Mouse (Mus musculus): ENCODE results near the gene Pla2g6. TPM values are rescaled to one million over a fixed set of nuclear protein-coding genes. Genes with fewer than 3 reads are reported as not detected.
A peak's percentile ranks its signal among the peaks of the same experiment; 100 is the strongest.

The Pla2g6 gene
- polyA plus RNA-seq, 1 experiment from 2014 or later, result 22.4 TPM

DNA sequence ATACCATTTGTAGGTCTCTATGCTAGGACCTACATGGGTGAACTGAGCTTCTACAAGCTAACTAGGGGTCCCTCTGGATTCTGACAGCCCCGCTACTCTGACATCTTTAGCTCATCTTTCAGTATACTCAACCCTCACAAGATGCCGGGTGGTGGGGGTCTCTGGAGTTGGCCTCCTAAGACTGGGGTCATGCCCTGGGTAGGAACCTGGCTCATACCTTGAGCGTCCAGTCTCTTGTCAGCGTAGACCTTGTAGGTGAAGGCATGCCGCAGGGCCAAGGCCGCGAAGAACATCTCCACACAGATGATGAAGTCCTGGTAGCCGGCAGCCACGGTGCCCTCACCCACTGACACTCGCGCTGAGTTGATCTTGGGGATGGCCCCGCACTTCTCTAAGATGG is 36.9 kb upstream of the Pla2g6 start:
- H3K4me3 ChIP-seq (ENCODE audit: low read length), result no peak overlapping the region
- ATAC-seq (ENCODE audit: low read depth), result no peak
- 96% methylated on average over 12 of the region's 12 CpGs for WGBS
- H3K27me3 ChIP-seq (ENCODE audit: control insufficient read depth, insufficient read depth, low read depth, low read length), result no peaks in the 10 kb centered on the region
- H3K4me1 ChIP-seq (replicated peaks; ENCODE audit: control insufficient read depth, insufficient read depth, low read length), result peaks cover 43% of the 10 kb centered on the region
- H3K9me3 ChIP-seq (ENCODE audit: control insufficient read depth, low read length), result no peaks in the 10 kb centered on the region
- H3K36me3 ChIP-seq (ENCODE audit: control insufficient read depth, insufficient read depth, low read length), result peaks cover 24% of the 10 kb centered on the region
- no peak overlapping the region for H3K4me2 ChIP-seq (ENCODE audit: low read depth, low read length)
- H3K27ac ChIP-seq (ENCODE audit: low read length), result no peak overlapping the region
- no peak overlapping the region for H3K9ac ChIP-seq (ENCODE audit: low read length)

DNA sequence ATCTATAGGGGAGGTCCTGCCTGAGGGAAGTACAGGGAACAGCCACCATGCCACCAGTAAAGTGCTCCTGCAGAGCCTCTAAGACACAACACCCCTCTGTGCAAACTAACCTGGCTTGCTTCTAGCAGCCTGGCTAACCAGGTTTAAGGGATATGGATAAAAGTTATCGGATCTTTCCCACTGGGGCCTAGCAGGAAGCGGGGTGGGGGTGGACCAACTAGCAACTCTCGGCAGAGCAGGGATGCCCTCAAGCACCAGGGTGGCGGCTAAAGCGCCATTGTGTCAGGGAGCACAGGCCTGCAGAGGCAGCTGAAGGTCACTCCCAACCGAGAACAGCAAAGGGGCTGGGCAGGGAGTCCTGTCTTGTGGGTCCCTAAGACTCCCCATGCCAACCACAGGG is 35.9 kb upstream of the Pla2g6 start:
- peaks cover 43% of the 10 kb centered on the region for H3K4me1 ChIP-seq (replicated peaks; ENCODE audit: control insufficient read depth, insufficient read depth, low read length)
- no peak overlapping the region for H3K27ac ChIP-seq (ENCODE audit: low read length)
- H3K9ac ChIP-seq (ENCODE audit: low read length), result no peak overlapping the region
- H3K4me3 ChIP-seq (ENCODE audit: low read length), result no peak overlapping the region
- WGBS, result 68% methylated on average over 6 of the region's 6 CpGs
- no peaks in the 10 kb centered on the region for H3K27me3 ChIP-seq (ENCODE audit: control insufficient read depth, insufficient read depth, low read depth, low read length)
- H3K9me3 ChIP-seq (ENCODE audit: control insufficient read depth, low read length), result no peaks in the 10 kb centered on the region
- no peak overlapping the region for H3K4me2 ChIP-seq (ENCODE audit: low read depth, low read length)
- peaks cover 24% of the 10 kb centered on the region for H3K36me3 ChIP-seq (ENCODE audit: control insufficient read depth, insufficient read depth, low read length)
- ATAC-seq (ENCODE audit: low read depth), result no peak

DNA sequence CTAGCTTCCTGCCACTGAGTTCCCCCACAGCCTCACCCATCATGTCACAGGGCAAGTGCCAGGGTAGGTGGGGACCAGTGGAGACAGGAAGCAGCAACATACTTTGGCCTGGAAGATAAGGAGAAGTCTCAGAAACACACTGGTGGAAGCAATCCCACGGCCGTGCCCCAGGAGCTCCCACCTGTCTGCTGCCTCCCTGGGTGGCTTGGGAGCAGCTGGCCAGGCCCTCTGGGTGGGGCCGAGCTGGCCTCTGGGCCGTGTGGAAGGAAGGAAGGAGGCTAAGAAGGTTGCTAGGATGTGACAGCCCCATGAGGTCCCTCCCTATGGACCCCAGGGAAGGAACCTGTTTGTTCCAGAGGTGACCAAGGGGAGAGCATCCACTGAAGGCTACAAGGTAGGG is 32.8 kb upstream of the Pla2g6 start:
- Histone ChIP-seq H3K4me3 (ENCODE audit: low read length) (no peak overlapping the region), H3K4me2 (ENCODE audit: low read depth, low read length) (no peak overlapping the region), H3K9me3 (ENCODE audit: control insufficient read depth, low read length) (no peaks in the 10 kb centered on the region), H3K9ac (ENCODE audit: low read length) (peak overlapping the region; percentile 21; the same call in 1 of the 2 replicates), H3K36me3 (ENCODE audit: control insufficient read depth, insufficient read depth, low read length) (peaks cover 24% of the 10 kb centered on the region), H3K27me3 (ENCODE audit: control insufficient read depth, insufficient read depth, low read depth, low read length) (no peaks in the 10 kb centered on the region), H3K27ac (ENCODE audit: low read length) (peak overlapping the region; percentile 82), H3K4me1 (replicated peaks; ENCODE audit: control insufficient read depth, insufficient read depth, low read length) (peaks cover 47% of the 10 kb centered on the region)
- ATAC-seq (ENCODE audit: low read depth), result no peak
- WGBS, result 33% methylated on average over 4 of the region's 4 CpGs

DNA sequence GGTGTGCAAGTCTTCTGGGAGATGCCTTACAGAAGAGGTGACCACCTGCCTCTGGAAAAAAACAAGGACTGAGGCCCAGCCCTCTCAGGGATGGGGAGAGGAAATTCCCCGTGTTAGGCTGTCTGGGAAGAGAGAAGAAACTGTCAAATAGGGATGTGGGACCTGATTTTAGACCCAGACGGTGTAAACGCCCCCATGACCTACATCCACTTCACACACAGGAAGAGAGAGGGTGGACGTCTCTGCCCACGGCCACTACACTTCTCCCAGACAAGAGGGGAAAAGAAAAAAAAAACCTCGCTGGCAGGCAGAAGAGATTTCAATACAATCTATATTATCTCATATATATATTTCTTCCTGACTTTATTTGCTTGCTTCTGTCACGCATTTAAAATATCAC is 32.2 kb upstream of the Pla2g6 start:
- Histone ChIP-seq H3K9me3 (ENCODE audit: control insufficient read depth, low read length) (no peaks in the 10 kb centered on the region), H3K27ac (ENCODE audit: low read length) (peak overlapping the region; percentile 82), H3K4me2 (ENCODE audit: low read depth, low read length) (no peak overlapping the region), H3K4me3 (ENCODE audit: low read length) (no peak overlapping the region), H3K27me3 (ENCODE audit: control insufficient read depth, insufficient read depth, low read depth, low read length) (no peaks in the 10 kb centered on the region), H3K9ac (ENCODE audit: low read length) (peak overlapping the region; percentile 3; the same call in 1 of the 2 replicates), H3K36me3 (ENCODE audit: control insufficient read depth, insufficient read depth, low read length) (peaks cover 22% of the 10 kb centered on the region), H3K4me1 (replicated peaks; ENCODE audit: control insufficient read depth, insufficient read depth, low read length) (peaks cover 50% of the 10 kb centered on the region)
- 13% methylated on average over 7 of the region's 7 CpGs for WGBS
- no peak for ATAC-seq (ENCODE audit: low read depth)

DNA sequence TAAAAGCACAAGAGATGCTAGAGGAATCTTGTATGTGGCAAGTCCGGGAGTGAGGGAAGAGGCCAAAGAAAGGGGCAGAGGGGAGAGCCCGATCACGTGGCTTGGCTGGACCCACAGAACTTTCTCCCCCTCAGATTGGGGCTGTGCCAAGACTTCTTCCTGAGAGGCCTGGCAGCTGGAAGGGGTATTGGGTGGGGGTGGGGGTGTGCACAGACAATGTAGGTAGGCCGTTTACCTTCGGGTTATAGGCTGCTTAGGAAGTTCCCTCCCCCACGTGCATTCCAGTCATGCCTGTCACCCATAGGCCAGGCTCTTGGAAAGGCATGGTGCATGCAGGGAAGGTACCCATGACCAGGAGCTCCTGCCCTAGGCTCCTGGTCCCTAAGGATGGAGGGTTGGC is 31.8 kb upstream of the Pla2g6 start:
- no peaks in the 10 kb centered on the region for H3K27me3 ChIP-seq (ENCODE audit: control insufficient read depth, insufficient read depth, low read depth, low read length)
- no peak overlapping the region for H3K4me3 ChIP-seq (ENCODE audit: low read length)
- peak; percentile 51 for ATAC-seq (ENCODE audit: low read depth)
- WGBS, result 6% methylated on average over 6 of the region's 6 CpGs
- 0 out of 2 replicates have a peak overlapping the region, but pooled peaks have one; percentile 3 for H3K9ac ChIP-seq (ENCODE audit: low read length)
- H3K27ac ChIP-seq (ENCODE audit: low read length), result peak overlapping the region; percentile 82
- H3K36me3 ChIP-seq (ENCODE audit: control insufficient read depth, insufficient read depth, low read length), result peaks cover 18% of the 10 kb centered on the region
- H3K4me2 ChIP-seq (ENCODE audit: low read depth, low read length), result no peak overlapping the region
- no peaks in the 10 kb centered on the region for H3K9me3 ChIP-seq (ENCODE audit: control insufficient read depth, low read length)
- peaks cover 50% of the 10 kb centered on the region for H3K4me1 ChIP-seq (replicated peaks; ENCODE audit: control insufficient read depth, insufficient read depth, low read length)

DNA sequence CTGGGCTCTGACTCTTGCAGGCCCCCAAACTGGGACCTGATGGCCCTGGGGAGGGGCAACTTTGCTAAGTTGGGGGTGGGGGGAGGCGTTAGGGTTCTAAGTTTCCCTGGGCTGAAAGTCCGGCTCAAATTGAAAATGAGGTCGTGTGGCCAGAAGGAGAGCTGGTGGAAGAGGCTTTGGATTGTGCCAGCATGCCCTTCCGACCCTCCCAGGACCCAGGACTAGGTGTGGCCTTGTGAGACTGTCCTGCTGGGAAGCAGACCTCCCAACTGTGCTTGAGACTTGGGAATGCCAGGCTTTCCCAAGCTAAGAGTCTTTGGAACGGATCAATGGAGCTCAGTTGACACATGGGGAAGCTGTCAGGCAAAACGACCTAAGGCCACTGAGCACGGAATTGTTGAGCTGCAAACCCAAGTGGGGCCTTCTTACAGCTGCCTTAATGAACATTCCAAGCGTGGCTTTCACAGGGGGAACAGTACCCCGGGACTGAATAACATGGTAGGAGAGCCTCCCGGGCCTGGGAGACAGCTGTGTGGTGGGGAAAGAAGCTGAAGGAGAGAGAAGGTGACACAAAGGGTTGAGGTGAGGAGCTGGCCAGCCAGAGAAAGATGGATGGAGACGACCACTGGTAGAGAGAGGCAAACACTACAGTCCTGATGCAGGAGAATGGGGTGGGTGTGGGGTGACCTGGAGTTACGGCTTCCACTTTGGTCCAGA is 29.9 kb upstream of the Pla2g6 start:
- peak; percentile 7; the same call in 1 of the 2 replicates for ATAC-seq (ENCODE audit: low read depth)
- Histone ChIP-seq H3K9me3 (ENCODE audit: control insufficient read depth, low read length) (no peaks in the 10 kb centered on the region), H3K36me3 (ENCODE audit: control insufficient read depth, insufficient read depth, low read length) (peaks cover 12% of the 10 kb centered on the region), H3K4me3 (ENCODE audit: low read length) (peak overlapping the region; percentile 14; the same call in 1 of the 2 replicates), H3K9ac (ENCODE audit: low read length) (peak overlapping the region; percentile 55; the same call in 1 of the 2 replicates), H3K4me2 (ENCODE audit: low read depth, low read length) (peak overlapping the region; percentile 91), H3K27ac (ENCODE audit: low read length) (peak overlapping the region; percentile 91), H3K27me3 (ENCODE audit: control insufficient read depth, insufficient read depth, low read depth, low read length) (no peaks in the 10 kb centered on the region), H3K4me1 (replicated peaks; ENCODE audit: control insufficient read depth, insufficient read depth, low read length) (peaks cover 50% of the 10 kb centered on the region)
- 32% methylated on average over 12 of the region's 12 CpGs for WGBS

DNA sequence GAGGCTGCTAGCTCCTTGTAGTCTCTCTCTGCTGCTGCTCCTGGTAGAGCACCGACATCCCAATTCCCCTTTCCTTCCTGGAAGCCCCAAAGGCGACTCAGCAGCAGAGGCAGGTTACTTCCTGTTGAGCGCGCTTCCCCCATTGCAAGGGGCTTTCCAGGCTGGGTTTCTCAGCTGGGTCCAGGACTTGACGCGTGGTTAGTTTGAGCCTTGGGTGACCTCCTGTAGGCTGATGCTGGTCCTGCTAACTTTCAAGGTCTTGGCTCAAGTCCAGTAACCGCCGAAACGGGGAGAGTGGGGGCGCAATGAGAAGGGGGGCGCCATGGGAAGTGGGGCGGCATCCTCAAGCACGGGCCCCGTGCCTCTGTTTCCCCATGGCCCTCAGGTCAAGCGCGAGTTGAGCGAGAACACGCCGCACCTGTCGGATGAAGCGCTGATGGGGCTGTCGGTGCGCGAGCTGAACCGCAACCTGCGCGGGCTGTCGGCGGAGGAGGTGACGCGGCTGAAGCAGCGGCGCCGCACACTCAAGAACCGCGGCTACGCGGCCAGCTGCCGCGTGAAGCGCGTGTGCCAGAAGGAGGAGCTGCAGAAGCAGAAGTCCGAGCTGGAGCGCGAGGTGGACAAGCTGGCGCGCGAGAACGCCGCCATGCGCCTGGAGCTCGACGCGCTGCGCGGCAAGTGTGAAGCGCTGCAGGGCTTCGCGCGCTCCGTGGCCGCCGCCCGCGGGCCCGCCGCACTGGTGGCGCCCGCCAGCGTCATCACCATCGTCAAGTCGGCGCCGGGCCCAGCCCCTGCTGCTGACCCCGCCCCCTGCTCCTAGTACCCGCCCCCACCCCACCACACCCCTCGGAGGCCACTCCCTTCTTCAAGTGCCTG is 29.1 kb upstream of the Pla2g6 start:
- Histone ChIP-seq H3K27me3 (ENCODE audit: control insufficient read depth, insufficient read depth, low read depth, low read length) (no peaks in the 10 kb centered on the region), H3K4me1 (replicated peaks; ENCODE audit: control insufficient read depth, insufficient read depth, low read length) (peaks cover 53% of the 10 kb centered on the region), H3K36me3 (ENCODE audit: control insufficient read depth, insufficient read depth, low read length) (peaks cover 5% of the 10 kb centered on the region), H3K9ac (ENCODE audit: low read length) (peak overlapping the region; percentile 71), H3K4me2 (ENCODE audit: low read depth, low read length) (peak overlapping the region; percentile 91), H3K27ac (ENCODE audit: low read length) (peak overlapping the region; percentile 84), H3K9me3 (ENCODE audit: control insufficient read depth, low read length) (no peaks in the 10 kb centered on the region), H3K4me3 (ENCODE audit: low read length) (peak overlapping the region; percentile 53)
- under 1% methylated on average over 68 of the region's 77 CpGs for WGBS
- ATAC-seq (ENCODE audit: low read depth), result peak; percentile 91

DNA sequence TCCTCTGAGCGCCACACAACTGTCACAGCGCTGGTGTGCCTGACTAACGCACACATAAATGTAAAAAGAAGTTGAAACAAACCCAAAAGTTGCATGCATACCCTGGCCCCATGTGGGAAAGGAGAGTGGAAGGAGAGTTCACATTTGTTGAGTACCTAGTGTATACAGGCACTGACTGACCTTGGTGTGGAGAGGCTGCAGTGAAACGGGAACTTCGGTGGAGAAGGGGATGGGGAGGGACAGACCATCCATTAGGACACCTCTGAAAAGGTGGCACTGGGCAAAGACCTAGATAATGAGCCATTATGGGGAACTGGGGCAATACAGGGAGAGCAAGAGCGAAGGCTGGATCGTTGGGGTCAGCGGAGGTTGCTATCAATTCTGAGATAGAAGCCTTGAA is 28.3 kb upstream of the Pla2g6 start:
- ATAC-seq (ENCODE audit: low read depth), result no peak
- H3K27ac ChIP-seq (ENCODE audit: low read length), result no peak overlapping the region; the same call in 1 of the 2 replicates
- H3K27me3 ChIP-seq (ENCODE audit: control insufficient read depth, insufficient read depth, low read depth, low read length), result no peaks in the 10 kb centered on the region
- peaks cover 57% of the 10 kb centered on the region for H3K4me1 ChIP-seq (replicated peaks; ENCODE audit: control insufficient read depth, insufficient read depth, low read length)
- peak overlapping the region; percentile 91 for H3K4me2 ChIP-seq (ENCODE audit: low read depth, low read length)
- H3K36me3 ChIP-seq (ENCODE audit: control insufficient read depth, insufficient read depth, low read length), result no peaks in the 10 kb centered on the region
- peak overlapping the region; percentile 71 for H3K9ac ChIP-seq (ENCODE audit: low read length)
- WGBS, result 72% methylated on average over 8 of the region's 8 CpGs
- peak overlapping the region; percentile 53 for H3K4me3 ChIP-seq (ENCODE audit: low read length)
- H3K9me3 ChIP-seq (ENCODE audit: control insufficient read depth, low read length), result no peaks in the 10 kb centered on the region

DNA sequence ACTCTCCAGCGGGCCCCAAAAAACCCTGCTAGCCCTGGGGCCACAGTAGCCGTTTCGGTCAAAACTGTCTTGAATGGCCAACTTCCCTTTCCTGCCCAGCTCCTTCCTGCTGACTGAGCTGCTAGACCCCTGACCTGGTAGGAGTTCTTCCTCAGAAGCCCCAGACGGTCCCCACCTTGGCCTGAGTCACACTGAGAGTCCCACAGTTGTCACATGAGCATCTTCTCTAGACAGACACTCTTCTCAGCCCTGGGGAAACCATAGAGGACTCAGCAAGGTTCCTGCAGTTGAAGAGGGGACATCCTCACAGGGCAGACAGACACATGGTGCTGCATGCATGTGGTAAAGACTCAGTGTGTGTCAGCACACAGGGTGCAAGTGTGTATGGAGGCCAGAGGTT is 26.4 kb upstream of the Pla2g6 start:
- Histone ChIP-seq H3K9ac (ENCODE audit: low read length) (no peak overlapping the region), H3K27ac (ENCODE audit: low read length) (no peak overlapping the region), H3K9me3 (ENCODE audit: control insufficient read depth, low read length) (no peaks in the 10 kb centered on the region), H3K27me3 (ENCODE audit: control insufficient read depth, insufficient read depth, low read depth, low read length) (no peaks in the 10 kb centered on the region), H3K4me2 (ENCODE audit: low read depth, low read length) (no peak overlapping the region), H3K36me3 (ENCODE audit: control insufficient read depth, insufficient read depth, low read length) (no peaks in the 10 kb centered on the region), H3K4me1 (replicated peaks; ENCODE audit: control insufficient read depth, insufficient read depth, low read length) (peaks cover 47% of the 10 kb centered on the region), H3K4me3 (ENCODE audit: low read length) (no peak overlapping the region)
- ATAC-seq (ENCODE audit: low read depth), result no peak
- WGBS, result 79% methylated on average over 4 of the region's 4 CpGs
